Mouse (Mus musculus) cerebellum, adult 2 months (tissue): ENCODE measurements around the gene 1810062G17Rik. TPM values are rescaled to one million over a fixed set of nuclear protein-coding genes. Genes with fewer than 3 reads are reported as not detected.

ENCODE experiments used
- DNase-seq, 2 experiments: peaks; one replicate each; pipeline ENCODE4 v3.0.0; 2021
- H3K27ac ChIP-seq: fragments of 200-500 bp; 2 replicates; pipeline ENCODE4 v1.5.1; 2012; ENCODE audit warnings: low read length, control low read depth, inconsistent platforms; ENCODE audit not compliant: insufficient read depth
- H3K27me3 ChIP-seq: fragments of 200-500 bp; 2 replicates; pipeline ENCODE4 v1.6.1; 2012; ENCODE audit warnings: inconsistent platforms, mild to moderate bottlenecking, low read length, moderate library complexity; ENCODE audit not compliant: control insufficient read depth, insufficient read depth
- H3K4me1 ChIP-seq: fragments of 200-500 bp; 2 replicates; pipeline ENCODE4 v1.6.1; 2011; ENCODE audit warnings: low read length; ENCODE audit not compliant: control insufficient read depth, insufficient read depth
- H3K4me3 ChIP-seq: fragments of 200-500 bp; replicated peaks from 2 replicates; pipeline ENCODE3; 2011; ENCODE audit warnings: mild to moderate bottlenecking, low read depth, low read length, control low read depth; ENCODE audit not compliant: insufficient read depth
- CTCF ChIP-seq: fragments of 200-500 bp; IDR thresholded peaks from 2 replicates; pipeline ENCODE4 v1.5.1; 2011; ENCODE audit warnings: low read depth, mild to moderate bottlenecking, control low read depth, low read length, moderate library complexity, borderline replicate concordance; ENCODE audit not compliant: insufficient read depth
- POLR2A ChIP-seq: fragments of 200-500 bp; IDR thresholded peaks from 2 replicates; pipeline ENCODE4 v1.6.1; 2011; ENCODE audit warnings: low read length, control low read depth, borderline replicate concordance; ENCODE audit not compliant: insufficient read depth
- WGBS: fragments of 180-500 bp; shearing (Covaris S2); methylation state at CpG from one replicate; pipeline ENCODE4 v1.1.7; 2018; 5-methylcytosine and 5-hydroxymethylcytosine counted together
- polyA plus RNA-seq: library from polyadenylated mRNA; depleted of rRNA; stranded (reverse); fragments of >200 nt; gene quantifications from 2 replicates; pipeline ENCODE4 v1.2.3, GENCODE M21; 2012

1810062G17Rik gene
- polyA plus RNA-seq, 1 experiment: 0.28 TPM

DNA sequence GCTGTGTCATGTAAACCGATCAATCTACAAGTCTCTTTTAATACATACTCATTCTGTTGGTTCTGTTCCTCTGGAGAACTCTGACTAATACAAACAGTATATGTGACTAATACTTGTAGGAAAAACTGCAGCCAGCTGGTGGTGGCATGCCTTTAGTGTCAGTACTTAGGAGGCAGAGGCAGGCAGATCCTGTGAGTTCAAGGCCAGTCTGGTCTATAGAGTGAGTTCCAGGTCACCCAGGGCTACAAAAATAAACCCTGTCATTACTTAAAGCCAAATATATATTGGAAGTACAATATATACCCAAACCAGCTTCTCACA is 13.8 kb downstream of the 1810062G17Rik start:
- Histone ChIP-seq H3K4me1 (peaks cover 3% of the 10 kb centered on the region; the same call in 1 of the 2 replicates), H3K27ac (no peak overlapping the region), H3K4me3 (no peak overlapping the region), H3K27me3 (no peaks in the 10 kb centered on the region)
- 98% methylated on average over 1 of the region's 1 CpGs for WGBS
- DNase-seq: no peak
- TF ChIP-seq POLR2A (no peak), CTCF (no peak)

DNA sequence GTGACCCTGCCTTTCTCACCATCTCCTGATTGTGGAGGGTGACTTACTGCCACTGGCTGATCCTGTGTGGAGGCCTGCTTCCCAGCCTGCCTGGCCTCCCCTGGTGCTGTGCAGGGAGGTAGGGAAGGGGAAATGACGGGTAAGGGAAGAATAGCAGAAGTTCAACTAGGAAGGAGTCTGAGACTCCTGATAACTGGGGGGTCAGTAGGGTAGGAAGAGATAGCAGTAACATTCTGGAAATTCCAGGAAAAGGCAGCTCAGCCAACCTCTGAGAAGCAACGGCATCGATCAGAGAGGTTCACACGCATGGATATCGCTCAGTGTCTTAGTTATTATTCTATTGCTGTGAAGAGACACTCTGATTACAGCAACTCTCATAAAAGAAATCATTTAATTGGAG is 15.8 kb downstream of the 1810062G17Rik start:
- Histone ChIP-seq H3K27me3 (no peaks in the 10 kb centered on the region), H3K4me3 (no peak overlapping the region), H3K4me1 (peaks cover 3% of the 10 kb centered on the region; the same call in 1 of the 2 replicates), H3K27ac (no peak overlapping the region)
- DNase-seq: no peak
- no peak for TF ChIP-seq POLR2A
- no peak for TF ChIP-seq CTCF
- WGBS: 93% methylated on average over 5 of the region's 5 CpGs

GRCm38 (mm10) chr3:36492716-36493391 is 17.1 kb downstream of the 1810062G17Rik start:
- H3K27ac ChIP-seq: no peak overlapping the region
- H3K4me1 ChIP-seq: no peaks in the 10 kb centered on the region
- H3K27me3 ChIP-seq: no peaks in the 10 kb centered on the region
- WGBS: 82% methylated on average over 9 of the region's 9 CpGs
- TF ChIP-seq CTCF (no peak), POLR2A (no peak)
- no peak for DNase-seq
- H3K4me3 ChIP-seq: no peak overlapping the region

- no peak overlapping the region for H3K4me3 ChIP-seq
- no peaks in the 10 kb centered on the region for H3K4me1 ChIP-seq
- TF ChIP-seq CTCF (no peak), POLR2A (no peak)
- 76% methylated on average over 6 of the region's 6 CpGs for WGBS
- H3K27ac ChIP-seq: no peak overlapping the region
- DNase-seq: no peak
- no peaks in the 10 kb centered on the region for H3K27me3 ChIP-seq
Observed at GRCm38 (mm10) chr3:36493641-36494283, 18.0 kb downstream of the 1810062G17Rik start.

DNA sequence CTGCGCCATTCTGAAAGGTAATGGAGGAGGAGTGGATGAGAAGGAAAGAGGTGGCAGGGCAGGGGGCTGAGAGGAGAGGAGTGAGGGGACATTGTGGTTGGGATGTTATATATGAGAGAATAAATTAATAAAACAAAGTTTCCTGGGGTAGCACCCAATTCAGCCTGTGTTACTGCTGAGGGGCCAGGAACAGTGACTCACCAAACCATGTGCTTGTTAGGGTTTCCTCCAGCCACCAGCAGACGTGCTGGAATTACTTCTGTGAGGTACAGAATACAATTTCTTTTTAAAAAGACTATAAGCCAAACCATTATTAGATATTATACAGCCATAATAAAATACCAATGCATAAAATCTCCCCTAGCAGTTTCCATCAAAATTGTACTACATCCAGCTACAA is 18.9 kb downstream of the 1810062G17Rik start:
- Histone ChIP-seq H3K27me3 (no peaks in the 10 kb centered on the region), H3K27ac (no peak overlapping the region), H3K4me3 (no peak overlapping the region), H3K4me1 (no peaks in the 10 kb centered on the region)
- no peak for DNase-seq
- 99% methylated on average over 2 of the region's 2 CpGs for WGBS
- TF ChIP-seq CTCF: no peak

DNA sequence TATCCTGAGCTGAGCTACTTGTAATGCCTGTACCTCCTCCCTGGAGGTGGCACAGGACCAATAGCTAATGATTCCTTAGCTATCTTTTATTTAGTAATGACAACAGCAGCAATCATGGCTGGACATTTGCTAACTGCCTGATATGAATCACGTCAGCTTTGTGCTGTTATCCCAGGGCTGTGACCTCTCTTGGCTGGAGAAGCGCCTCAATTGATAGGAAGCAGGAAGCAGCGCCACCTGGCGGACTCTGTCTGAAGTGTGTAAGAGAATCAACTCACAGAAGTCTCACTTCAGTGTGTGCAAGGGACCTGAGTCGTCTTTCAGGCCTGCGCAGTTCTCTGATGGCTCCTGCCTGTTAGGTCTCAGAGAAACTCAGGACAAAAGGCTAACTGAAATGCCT is 19.7 kb downstream of the 1810062G17Rik start:
- no peak overlapping the region for H3K27ac ChIP-seq

GRCm38 (mm10) chr3:36496273-36496672 is 20.5 kb downstream of the 1810062G17Rik start:
- Histone ChIP-seq H3K4me3 (no peak overlapping the region), H3K4me1 (no peaks in the 10 kb centered on the region), H3K27ac (no peak overlapping the region), H3K27me3 (no peaks in the 10 kb centered on the region)
- 61% methylated on average over 9 of the region's 9 CpGs for WGBS
- TF ChIP-seq POLR2A (no peak), CTCF (no peak)
- DNase-seq: no peak

More for the DNA sequence above, 19.7 kb downstream of the 1810062G17Rik start:
- H3K27me3 ChIP-seq: no peaks in the 10 kb centered on the region
- H3K4me3 ChIP-seq: no peak overlapping the region
- H3K4me1 ChIP-seq: no peaks in the 10 kb centered on the region
- peak; percentile 74 to 86 for DNase-seq
- 5% methylated on average over 6 of the region's 6 CpGs for WGBS
- TF ChIP-seq POLR2A (no peak), CTCF (peak; percentile 90)

DNA sequence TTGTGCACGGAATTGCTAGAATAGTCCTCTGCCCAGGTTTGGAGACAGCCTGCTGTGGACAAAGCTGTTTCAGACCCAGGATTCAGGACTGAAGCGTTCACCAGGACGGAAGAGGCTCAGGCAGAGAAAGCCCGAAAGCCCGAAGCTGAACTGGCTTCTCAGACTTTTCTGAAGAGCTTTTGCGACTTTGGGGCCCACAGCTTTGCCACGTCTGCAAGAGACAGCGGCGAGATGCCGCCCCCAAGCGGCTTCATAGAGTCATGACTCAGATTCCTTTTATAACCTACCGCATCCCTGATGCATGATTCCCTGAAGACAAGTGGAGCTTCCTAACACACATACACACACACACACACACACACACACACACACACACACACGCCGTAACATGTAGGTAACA is 21.0 kb downstream of the 1810062G17Rik start:
- DNase-seq: peak; percentile 54 to 57

More for the DNA sequence above, 21.0 kb downstream of the 1810062G17Rik start:
- Histone ChIP-seq H3K4me1 (no peaks in the 10 kb centered on the region), H3K27me3 (no peaks in the 10 kb centered on the region), H3K27ac (no peak overlapping the region), H3K4me3 (no peak overlapping the region)
- 13% methylated on average over 14 of the region's 14 CpGs for WGBS
- no peak for TF ChIP-seq POLR2A
- TF ChIP-seq CTCF: peak; percentile 66
